Mouse (Mus musculus) cerebellum, adult (tissue): ENCODE measurements around the gene Trp53.
"Not testable (repeated sequence)": the region's sequence is repeated elsewhere in the genome, so short reads cannot be mapped to it uniquely, and the experiment has no call there.

Experiments
- ATAC-seq: cut with Nextera tagmentation; 2 replicates; pipeline ENCODE4 v1.9.2; 2017; ENCODE audit warnings: mild to moderate bottlenecking, moderate library complexity, mixed read lengths; ENCODE audit not compliant: insufficient number of reproducible peaks, low FRiP score, low TSS enrichment

Trp53 gene

GRCm38 (mm10) chr11:69591899-69592637 lies 11.9 kb downstream of the Trp53 start:
- peak; percentile 36; the same call in 1 of the 2 replicates for ATAC-seq

- no peak for ATAC-seq
Observed at GRCm38 (mm10) chr11:69592799-69593198, 12.6 kb downstream of the Trp53 start.

GRCm38 (mm10) chr11:69594853-69595252 lies 14.7 kb downstream of the Trp53 start:
- ATAC-seq, result no peak

- ATAC-seq, result no peak
Observed at GRCm38 (mm10) chr11:69599436-69599835, 19.3 kb downstream of the Trp53 start.

GRCm38 (mm10) chr11:69600098-69600497 lies 19.9 kb downstream of the Trp53 start:
- ATAC-seq, result no peak

GRCm38 (mm10) chr11:69601768-69602167 lies 21.6 kb downstream of the Trp53 start:
- ATAC-seq, result no peak

GRCm38 (mm10) chr11:69603516-69603915 lies 23.4 kb downstream of the Trp53 start:
- no peak for ATAC-seq

- no peak for ATAC-seq
Observed at GRCm38 (mm10) chr11:69604347-69604746, 24.2 kb downstream of the Trp53 start.

- peak; percentile 42; the same call in 1 of the 2 replicates for ATAC-seq
Observed at GRCm38 (mm10) chr11:69604795-69605664, 24.9 kb downstream of the Trp53 start.

GRCm38 (mm10) chr11:69605726-69606490 lies 25.7 kb downstream of the Trp53 start, which contains the start of gene Atp1b2:
Atp1b2 (minus strand) TSS chr11:69605942.
- peak; percentile 76; the same call in 1 of the 2 replicates for ATAC-seq

GRCm38 (mm10) chr11:69606491-69606795 lies 26.3 kb downstream of the Trp53 start:
- no peak for ATAC-seq

- ATAC-seq, result no peak
Observed at GRCm38 (mm10) chr11:69606832-69607231, 26.7 kb downstream of the Trp53 start.

- ATAC-seq, result no peak
Observed at GRCm38 (mm10) chr11:69608525-69608924, 28.4 kb downstream of the Trp53 start.

GRCm38 (mm10) chr11:69609416-69609815 lies 29.3 kb downstream of the Trp53 start:
- ATAC-seq, result no peak

GRCm38 (mm10) chr11:69610899-69611298 lies 30.7 kb downstream of the Trp53 start:
- no peak for ATAC-seq

GRCm38 (mm10) chr11:69613553-69614256 lies 33.5 kb downstream of the Trp53 start:
- no peak; the same call in 1 of the 2 replicates for ATAC-seq

- not testable (repeated sequence) for ATAC-seq
Observed at GRCm38 (mm10) chr11:69614257-69614588, 34.1 kb downstream of the Trp53 start.

GRCm38 (mm10) chr11:69616781-69617180 lies 36.6 kb downstream of the Trp53 start:
- ATAC-seq, result no peak

GRCm38 (mm10) chr11:69617805-69618204 lies 37.6 kb downstream of the Trp53 start, which contains the start of gene Shbg:
Shbg (minus strand) TSS chr11:69617905.
- ATAC-seq, result no peak
